Mouse (Mus musculus) limb, embryonic 14.5 days (tissue): ENCODE data around the gene Trim9. TPM values are rescaled to one million over a fixed set of nuclear protein-coding genes. Genes with fewer than 3 reads are reported as not detected.

ENCODE experiments used
- ATAC-seq: fragments of 200-750 bp; cut with Nextera tagmentation; 2 replicates; pipeline ENCODE4 v1.8.0; 2017; ENCODE audit warnings: low read depth, moderate number of reproducible peaks, moderate TSS enrichment; ENCODE audit not compliant: low FRiP score
- DNase-seq: peaks from one replicate; pipeline ENCODE4 v3.0.0-alpha.2; 2015; ENCODE audit warnings: low spot score
- H3K27ac ChIP-seq: fragments of 300-500 bp; sonication (generic); replicated peaks from 2 replicates; pipeline ENCODE4 v1.5.1; 2014; ENCODE audit warnings: low read depth, mild to moderate bottlenecking, low read length, moderate library complexity, mixed read lengths
- H3K27me3 ChIP-seq: fragments of 300-500 bp; sonication (generic); 2 replicates; pipeline ENCODE4 v1.6.1; 2014; ENCODE audit warnings: low read length, mixed read lengths; ENCODE audit not compliant: control insufficient read depth, insufficient read depth
- H3K36me3 ChIP-seq: fragments of 300-500 bp; sonication (generic); 2 replicates; pipeline ENCODE4 v1.6.1; 2014; ENCODE audit warnings: mild to moderate bottlenecking, low read length, moderate library complexity, mixed read lengths; ENCODE audit not compliant: control insufficient read depth, insufficient read depth
- H3K4me1 ChIP-seq: fragments of 300-500 bp; sonication (generic); 2 replicates; pipeline ENCODE4 v1.6.1; 2014; ENCODE audit warnings: antibody characterized with exemption, low read length, mixed read lengths; ENCODE audit not compliant: control insufficient read depth, insufficient read depth
- H3K4me2 ChIP-seq: fragments of 300-500 bp; sonication (generic); replicated peaks from 2 replicates; pipeline ENCODE4 v1.6.1; 2014; ENCODE audit warnings: low read depth, mild to moderate bottlenecking, low read length, moderate library complexity; ENCODE audit not compliant: severe bottlenecking
- H3K4me3 ChIP-seq: fragments of 300-500 bp; sonication (generic); replicated peaks from 2 replicates; pipeline ENCODE4 v1.5.1; 2014; ENCODE audit warnings: low read length
- H3K9ac ChIP-seq: fragments of 300-500 bp; sonication (generic); 2 replicates; pipeline ENCODE4 v1.6.1; 2014; ENCODE audit warnings: mild to moderate bottlenecking, low read depth, low read length, moderate library complexity; ENCODE audit not compliant: severe bottlenecking
- H3K9me3 ChIP-seq: fragments of 300-500 bp; sonication (generic); 2 replicates; pipeline ENCODE4 v1.6.1; 2016; ENCODE audit warnings: low read length; ENCODE audit not compliant: control insufficient read depth
- POLR2A ChIP-seq: fragments of 200-500 bp; IDR thresholded peaks from 2 replicates; pipeline ENCODE4 v1.8.0; 2012; ENCODE audit warnings: inconsistent platforms, mild to moderate bottlenecking, moderate library complexity, borderline replicate concordance; ENCODE audit not compliant: insufficient read depth, insufficient read length; ENCODE audit errors: extremely low read depth
- WGBS: fragments of 180-500 bp; shearing (Covaris S2); extraction: QIAGEN DNeasy Blood & Tissue Kit; methylation state at CpG from one replicate; pipeline ENCODE4 v1.1.7; 2014; 5-methylcytosine and 5-hydroxymethylcytosine counted together
- polyA plus RNA-seq, 2 experiments: library from polyadenylated mRNA; depleted of rRNA in 1 of 2; stranded (reverse) in 1 of 2; unstranded in 1 of 2; fragments of >200 nt; fragmentation: Nextera tagmentation in 1 of 2; extraction: Ambion mirVana in 1 of 2; gene quantifications; 2 replicates each; pipeline versions ENCODE4 v1.2.1 to v1.2.3; 2012 to 2014

Gene Trim9
- polyA plus RNA-seq, 2 experiments, result 0.95 to 1.0 TPM

GRCm38 (mm10) chr12:70354926-70355325, 7.5 kb upstream of the Trim9 start:
- 65% methylated on average over 8 of the region's 8 CpGs for WGBS
- no peak for ATAC-seq
- Histone ChIP-seq H3K27ac (no peak overlapping the region), H3K27me3 (no peaks in the 10 kb centered on the region), H3K4me1 (no peaks in the 10 kb centered on the region), H3K9me3 (no peaks in the 10 kb centered on the region), H3K4me3 (no peak overlapping the region), H3K9ac (no peak overlapping the region), H3K4me2 (no peak overlapping the region), H3K36me3 (no peaks in the 10 kb centered on the region)
- no peak for DNase-seq
- no peak for TF ChIP-seq POLR2A

- Histone ChIP-seq H3K27ac (no peak overlapping the region), H3K4me2 (no peak overlapping the region), H3K36me3 (no peaks in the 10 kb centered on the region), H3K4me3 (no peak overlapping the region), H3K9ac (no peak overlapping the region), H3K27me3 (peaks cover 24% of the 10 kb centered on the region), H3K4me1 (peaks cover 8% of the 10 kb centered on the region), H3K9me3 (no peaks in the 10 kb centered on the region)
- WGBS, result 81% methylated on average over 4 of the region's 4 CpGs
- ATAC-seq (no peak), DNase-seq (no peak)
- no peak for TF ChIP-seq POLR2A
Observed at GRCm38 (mm10) chr12:70350490-70350889, 3.1 kb upstream of the Trim9 start.

- H3K9ac ChIP-seq, result no peak overlapping the region
- no peak overlapping the region for H3K4me2 ChIP-seq
- ATAC-seq, result no peak
- H3K27ac ChIP-seq, result no peak overlapping the region
- peaks cover 31% of the 10 kb centered on the region for H3K27me3 ChIP-seq
- no peak for TF ChIP-seq POLR2A
- H3K9me3 ChIP-seq, result no peaks in the 10 kb centered on the region
- H3K36me3 ChIP-seq, result no peaks in the 10 kb centered on the region
- peaks cover 8% of the 10 kb centered on the region for H3K4me1 ChIP-seq
- H3K4me3 ChIP-seq, result no peak overlapping the region
- 72% methylated on average over 6 of the region's 6 CpGs for WGBS
- no peak for DNase-seq
Observed at GRCm38 (mm10) chr12:70349788-70350187, 2.4 kb upstream of the Trim9 start.

DNA sequence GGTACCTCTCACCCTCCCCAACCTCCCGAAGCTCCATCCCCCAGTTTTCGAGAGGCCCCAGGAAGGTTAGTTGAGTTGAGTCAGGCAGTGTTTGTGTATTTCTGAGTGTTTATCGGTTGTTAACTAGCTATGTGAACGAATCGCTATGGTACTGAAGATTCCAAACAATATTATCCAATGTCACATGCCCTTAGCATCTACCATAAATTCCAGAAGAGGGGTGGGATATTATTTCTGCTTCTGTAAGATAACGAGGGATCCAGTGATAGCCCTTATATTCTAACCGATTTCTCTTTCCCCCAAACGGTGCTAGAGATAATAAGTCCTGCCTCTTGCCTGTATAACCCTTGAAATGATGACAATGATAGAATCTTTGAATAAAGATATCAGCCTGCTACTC, 612 bp upstream of the Trim9 start:
- 17% methylated on average over 8 of the region's 8 CpGs for WGBS
- Histone ChIP-seq H3K4me1 (peaks cover 8% of the 10 kb centered on the region), H3K9ac (peak overlapping the region; percentile 49)

DNA sequence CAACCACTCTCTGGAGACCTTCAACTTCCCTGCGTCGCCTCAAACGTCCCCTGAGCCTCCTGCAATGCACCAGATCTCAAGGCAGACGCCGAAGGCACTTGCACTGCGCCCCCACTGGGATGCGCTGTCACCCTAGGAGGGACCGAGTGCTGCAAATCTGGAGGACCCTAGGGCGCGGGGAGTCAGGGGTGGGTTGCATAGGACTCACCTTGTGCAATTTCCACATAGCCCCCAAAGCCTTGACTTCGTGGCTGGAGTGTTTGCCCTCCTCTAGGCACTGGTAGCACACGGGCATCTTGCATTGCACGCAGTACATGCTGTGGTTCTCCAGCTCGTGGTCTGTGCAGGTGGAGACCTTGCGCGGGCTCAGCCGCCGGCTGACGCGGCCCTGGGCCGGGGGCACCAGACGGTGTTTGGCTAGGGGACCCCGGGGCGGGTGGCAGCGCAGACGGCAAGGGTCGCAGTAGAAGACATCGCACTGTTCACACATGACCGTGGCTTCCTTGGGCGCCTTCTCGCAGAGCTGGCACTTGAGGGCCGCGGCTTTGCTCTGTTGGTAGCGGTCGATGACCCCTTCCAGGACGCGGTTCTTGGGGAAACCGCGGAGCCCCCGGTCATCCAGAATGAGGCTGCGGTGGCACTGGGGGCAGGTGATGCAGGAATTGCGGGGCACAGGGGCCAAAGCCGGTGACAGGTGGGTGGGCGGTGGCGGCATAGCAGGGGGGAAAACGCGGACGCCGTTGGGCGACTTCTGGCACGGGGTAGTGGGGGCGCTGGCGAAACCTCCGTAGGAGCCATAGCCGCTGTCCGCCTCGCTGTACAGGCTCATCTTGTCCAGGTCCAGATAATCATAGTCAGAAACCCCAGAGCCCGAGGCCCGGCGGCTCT, 1.0 kb downstream of the Trim9 start:
- DNase-seq, result no peak
- Histone ChIP-seq H3K36me3 (no peaks in the 10 kb centered on the region), H3K4me2 (peak overlapping the region; percentile 96), H3K27me3 (peaks cover 37% of the 10 kb centered on the region), H3K27ac (no peak overlapping the region), H3K9me3 (no peaks in the 10 kb centered on the region), H3K4me3 (peak overlapping the region; percentile 60), H3K4me1 (peaks cover 8% of the 10 kb centered on the region), H3K9ac (peak overlapping the region; percentile 49)
- no peak for TF ChIP-seq POLR2A
- 1% methylated on average over 58 of the region's 60 CpGs for WGBS
- no peak; the same call in 1 of the 2 replicates for ATAC-seq

More for the DNA sequence above, 612 bp upstream of the Trim9 start:
- Histone ChIP-seq H3K9me3 (no peaks in the 10 kb centered on the region), H3K27me3 (peaks cover 37% of the 10 kb centered on the region), H3K36me3 (no peaks in the 10 kb centered on the region), H3K27ac (no peak overlapping the region), H3K4me2 (peak overlapping the region; percentile 96), H3K4me3 (peak overlapping the region; percentile 60)
- no peak for TF ChIP-seq POLR2A
- DNase-seq (no peak), ATAC-seq (no peak)
